In genomic region chr16:55550649-55551312, GRCm38 (mm10) we compare ENCODE assay signal across 9 mouse cellular contexts.
DNase-seq lines count a peak whose midpoint lies in the region; ATAC-seq and TF ChIP-seq lines count a peak whose summit lies in the region.
"Had no signal": no experiment of that assay in that cellular context is flagged by ENCODE, and none has a peak within 500 bp of the region (broad histone marks: within the 10 kb centered on the region; RNA-seq: fewer than 3 reads in every experiment).

No protein-coding gene starts in this region.

- no peak overlapping the region for H3K4me3 ChIP-seq in limb, embryonic 14.5 days (replicated peaks; ENCODE audit: low read length)
- H3K4me3 ChIP-seq in limb, embryonic 10.5 days = no peak overlapping the region
- no peak overlapping the region for H3K4me3 ChIP-seq in heart, postnatal 0 days (ENCODE audit: low read depth, low read length)
- no peak overlapping the region for H3K4me3 ChIP-seq in midbrain, embryonic 14.5 days (replicated peaks; ENCODE audit: low read depth, low read length)
- H3K4me3 ChIP-seq: erythroblast, embryonic 14.5 days; megakaryocyte, embryonic 14.5 days had no signal

- no peaks in the 10 kb centered on the region for H3K27me3 ChIP-seq in limb, embryonic 14.5 days (ENCODE audit: control insufficient read depth, insufficient read depth, low read length)
- H3K27me3 ChIP-seq in limb, embryonic 10.5 days (ENCODE audit: low read depth, poor library complexity, severe bottlenecking) = no peaks in the 10 kb centered on the region
- H3K27me3 ChIP-seq in heart, postnatal 0 days (ENCODE audit: control insufficient read depth, insufficient read depth, low read length) = no peaks in the 10 kb centered on the region
- no peaks in the 10 kb centered on the region for H3K27me3 ChIP-seq in midbrain, embryonic 14.5 days (ENCODE audit: control insufficient read depth, insufficient read depth, low read length)
- H3K27me3 ChIP-seq: megakaryocyte, embryonic 14.5 days had no signal

- no peak for TF ChIP-seq EP300 in heart, postnatal 0 days (IDR thresholded peaks at IDR 0.05; ENCODE audit: low read depth)

- ATAC-seq in limb, embryonic 14.5 days (ENCODE audit: low FRiP score, low read depth) = no peak
- peak; percentile 55 for ATAC-seq in heart, postnatal 0 days (ENCODE audit: insufficient read depth, low read depth)
- no peak for ATAC-seq in midbrain, embryonic 14.5 days (ENCODE audit: low FRiP score, low TSS enrichment)

- TF ChIP-seq CTCF in heart, postnatal 0 days (IDR thresholded peaks at IDR 0.05; ENCODE audit: low read depth) = no peak

- no peak overlapping the region for H3K27ac ChIP-seq in limb, embryonic 14.5 days (replicated peaks; ENCODE audit: low read depth, low read length)
- H3K27ac ChIP-seq in limb, embryonic 10.5 days = no peak overlapping the region
- H3K27ac ChIP-seq in heart, postnatal 0 days (ENCODE audit: low read depth) = 0 out of 2 replicates have a peak overlapping the region, but pooled peaks have one; percentile 15
- no peak overlapping the region for H3K27ac ChIP-seq in midbrain, embryonic 14.5 days (replicated peaks; ENCODE audit: low read depth, low read length)

- WGBS in limb, embryonic 14.5 days = 83% methylated on average over 4 of the region's 4 CpGs
- 81% methylated on average over 4 of the region's 4 CpGs for WGBS in limb, embryonic 10.5 days
- 66% methylated on average over 4 of the region's 4 CpGs for WGBS in heart, postnatal 0 days
- 29% methylated on average over 4 of the region's 4 CpGs for WGBS in midbrain, embryonic 14.5 days

- peak; percentile 15 for DNase-seq in limb, embryonic 14.5 days (ENCODE audit: low spot score)
- no peak for DNase-seq in limb, embryonic 10.5 days (ENCODE audit: low spot score)
- DNase-seq in adipocyte (ENCODE audit: low spot score) = peak; percentile 88
- DNase-seq in heart, postnatal 0 days (ENCODE audit: low spot score) = peak; percentile 17
- peak; percentile 69 for DNase-seq in midbrain, embryonic 14.5 days
- DNase-seq in thymus, postnatal 36 days = no peak
- DNase-seq in testis, postnatal 10 days (ENCODE audit: low spot score) = no peak

- no peak overlapping the region for H3K9ac ChIP-seq in limb, embryonic 14.5 days (ENCODE audit: low read depth, low read length, severe bottlenecking)
- H3K9ac ChIP-seq in heart, postnatal 0 days (replicated peaks; ENCODE audit: low read depth, low read length) = no peak overlapping the region
- no peak overlapping the region for H3K9ac ChIP-seq in midbrain, embryonic 14.5 days (replicated peaks; ENCODE audit: low read length)

- no peak overlapping the region for H3K4me2 ChIP-seq in limb, embryonic 14.5 days (replicated peaks; ENCODE audit: low read depth, low read length, severe bottlenecking)
- no peak overlapping the region for H3K4me2 ChIP-seq in heart, postnatal 0 days (ENCODE audit: low read depth, low read length)
- H3K4me2 ChIP-seq in midbrain, embryonic 14.5 days (ENCODE audit: low read length) = no peak overlapping the region

- TF ChIP-seq POLR2A in limb, embryonic 14.5 days (IDR thresholded peaks at IDR 0.05; ENCODE audit: borderline replicate concordance, extremely low read depth, insufficient read depth, insufficient read length) = no peak

- no peaks in the 10 kb centered on the region for H3K4me1 ChIP-seq in limb, embryonic 14.5 days (ENCODE audit: control insufficient read depth, insufficient read depth, low read length)
- H3K4me1 ChIP-seq in limb, embryonic 10.5 days = no peaks in the 10 kb centered on the region
- H3K4me1 ChIP-seq in heart, postnatal 0 days (ENCODE audit: control insufficient read depth, insufficient read depth) = peaks cover 9% of the 10 kb centered on the region; the same call in 1 of the 2 replicates
- H3K4me1 ChIP-seq in midbrain, embryonic 14.5 days (ENCODE audit: control insufficient read depth, insufficient read depth, low read length) = peaks cover 5% of the 10 kb centered on the region; the same call in 1 of the 2 replicates

- no peaks in the 10 kb centered on the region for H3K36me3 ChIP-seq in limb, embryonic 14.5 days (ENCODE audit: control insufficient read depth, insufficient read depth, low read length)
- no peaks in the 10 kb centered on the region for H3K36me3 ChIP-seq in limb, embryonic 10.5 days
- no peaks in the 10 kb centered on the region for H3K36me3 ChIP-seq in heart, postnatal 0 days (replicated peaks; ENCODE audit: control insufficient read depth, insufficient read depth, low read length)
- H3K36me3 ChIP-seq in midbrain, embryonic 14.5 days (ENCODE audit: control insufficient read depth, insufficient read depth, low read length) = no peaks in the 10 kb centered on the region

- no peaks in the 10 kb centered on the region for H3K9me3 ChIP-seq in limb, embryonic 14.5 days (ENCODE audit: control insufficient read depth, low read length)
- no peaks in the 10 kb centered on the region for H3K9me3 ChIP-seq in limb, embryonic 10.5 days (replicated peaks)
- H3K9me3 ChIP-seq in heart, postnatal 0 days (replicated peaks; ENCODE audit: control insufficient read depth, low read length) = no peaks in the 10 kb centered on the region
- H3K9me3 ChIP-seq in midbrain, embryonic 14.5 days (ENCODE audit: control insufficient read depth, low read length) = no peaks in the 10 kb centered on the region
- H3K9me3 ChIP-seq: megakaryocyte, embryonic 14.5 days had no signal

Comparison
In these comparisons a context has a peak if more than half of its experiments do, and no peak if none do; other contexts are left out.
1. DNase-seq: peak in limb, embryonic 14.5 days (single experiment), adipocyte (single experiment), heart, postnatal 0 days (single experiment) and midbrain, embryonic 14.5 days (single experiment); none in limb, embryonic 10.5 days (single experiment), thymus, postnatal 36 days (0 of 2) and testis, postnatal 10 days (single experiment).